ENCODE assay signal across 20 mouse cellular contexts in genomic region chrX:134582270-134582669, GRCm38 (mm10). TPM values are rescaled to one million over a fixed set of nuclear protein-coding genes. Genes with fewer than 3 reads are reported as not detected.
DNase-seq lines count a peak whose midpoint lies in the region; ATAC-seq lines count a peak whose summit lies in the region.
"Had no signal": no experiment of that assay in that cellular context is flagged by ENCODE, and none has a peak within 500 bp of the region (broad histone marks: within the 10 kb centered on the region; RNA-seq: fewer than 3 reads in every experiment).

No protein-coding gene starts in this region.

- peak; percentile 67 for DNase-seq in MEL-GATA-1-ER (ENCODE audit: extremely low read depth, low read depth)
- DNase-seq in liver, embryonic 11.5 days (ENCODE audit: low spot score), result no peak
- DNase-seq in testis, postnatal 10 days (ENCODE audit: low spot score), result no peak
- DNase-seq in left cerebral cortex, adult 8-10 months (ENCODE audit: low spot score in 2 of 2), result no peak
- DNase-seq in gastrocnemius, adult 8-10 months (ENCODE audit: low spot score in 2 of 2), result no peak
- DNase-seq: cerebellum, adult 11-12 months; cerebellum, postnatal 25 days; gastrocnemius, postnatal 14 days; heart, postnatal 14 days; lung, postnatal 4 days; right cerebral cortex, adult 18-20 months had no signal

- H3K27me3 ChIP-seq in megakaryocyte, embryonic 14.5 days (replicated peaks), result no peaks in the 10 kb centered on the region
- H3K27me3 ChIP-seq in liver, embryonic 11.5 days (replicated peaks; ENCODE audit: control insufficient read depth, insufficient read depth, low read length), result no peaks in the 10 kb centered on the region
- H3K27me3 ChIP-seq: intestine, embryonic 15.5 days had no signal

- H3K4me2 ChIP-seq in liver, embryonic 11.5 days, result peak overlapping the region; percentile 55
- H3K4me2 ChIP-seq: hindbrain, embryonic 14.5 days; intestine, embryonic 15.5 days; kidney, embryonic 15.5 days had no signal

- H3K36me3 ChIP-seq in megakaryocyte, embryonic 14.5 days (replicated peaks; ENCODE audit: low read length), result peaks cover 40% of the 10 kb centered on the region
- no peaks in the 10 kb centered on the region for H3K36me3 ChIP-seq in liver, embryonic 11.5 days (ENCODE audit: control insufficient read depth, insufficient read depth, low read length)
- H3K36me3 ChIP-seq: intestine, embryonic 15.5 days had no signal

- ATAC-seq in megakaryocyte, adult 5-6 weeks (ENCODE audit: poor library complexity, severe bottlenecking), result no peak
- peak; percentile 51; the same call in 1 of the 2 replicates for ATAC-seq in liver, embryonic 11.5 days (replicated peaks; ENCODE audit: low FRiP score)
- peak; percentile 9; the same call in 1 of the 2 replicates for ATAC-seq in megakaryocyte progenitor cell, adult 5-6 weeks (replicated peaks; ENCODE audit: poor library complexity)
- ATAC-seq: forebrain, embryonic 16.5 days; intestine, embryonic 15.5 days had no signal

- WGBS in liver, embryonic 11.5 days, result 57% methylated on average over 11 of the region's 11 CpGs

- peak overlapping the region; percentile 68 for H3K9ac ChIP-seq in liver, embryonic 11.5 days (ENCODE audit: low read depth, low read length)
- H3K9ac ChIP-seq: hindbrain, embryonic 14.5 days; intestine, embryonic 15.5 days; kidney, embryonic 15.5 days had no signal

- H3K9me3 ChIP-seq in megakaryocyte, embryonic 14.5 days, result peaks cover 3% of the 10 kb centered on the region; the same call in 1 of the 2 replicates
- H3K9me3 ChIP-seq in liver, embryonic 11.5 days (ENCODE audit: control insufficient read depth, low read length), result no peaks in the 10 kb centered on the region
- H3K9me3 ChIP-seq: embryonic facial prominence, embryonic 10.5 days; intestine, embryonic 15.5 days; kidney, embryonic 15.5 days had no signal

- peaks cover 38% of the 10 kb centered on the region for H3K4me1 ChIP-seq in megakaryocyte, embryonic 14.5 days
- no peaks in the 10 kb centered on the region for H3K4me1 ChIP-seq in liver, embryonic 11.5 days (replicated peaks; ENCODE audit: control insufficient read depth, insufficient read depth, low read length)
- H3K4me1 ChIP-seq: intestine, embryonic 15.5 days; kidney, embryonic 15.5 days had no signal

- peak overlapping the region; percentile 71; the same call in 1 of the 2 replicates for H3K27ac ChIP-seq in liver, embryonic 11.5 days (ENCODE audit: low read depth, low read length)
- H3K27ac ChIP-seq: embryonic facial prominence, embryonic 10.5 days; hindbrain, embryonic 14.5 days; intestine, embryonic 15.5 days; kidney, embryonic 15.5 days had no signal

- peak overlapping the region; percentile 96 for H3K4me3 ChIP-seq in megakaryocyte, embryonic 14.5 days (replicated peaks)
- H3K4me3 ChIP-seq in liver, embryonic 11.5 days (ENCODE audit: low read depth, low read length), result peak overlapping the region; percentile 44
- H3K4me3 ChIP-seq: embryonic facial prominence, embryonic 10.5 days; intestine, embryonic 15.5 days; kidney, embryonic 15.5 days had no signal

RNA-seq across cellular contexts. Expression of gene Btk, which starts 1.1 kb away (rescaled TPM):
- polyA plus RNA-seq in megakaryocyte, embryonic 14.5 days (2012; ENCODE audit: insufficient read depth, low replicate concordance), result 24.4 TPM in 1 of 2 replicates, not detected in the other
- 54.9 and 56.9 TPM in 2 replicates for total RNA-seq in megakaryocyte, adult 5-6 weeks (2015)
- total RNA-seq in megakaryocyte, adult 5-6 weeks (2017), result 57.7 and 63.3 TPM in 2 replicates
- 40.2 and 43.5 TPM in 2 replicates for polyA plus RNA-seq in liver, embryonic 11.5 days (2014; fragmentation: Nextera tagmentation; extraction: Ambion mirVana)
- total RNA-seq in megakaryocyte progenitor cell, adult 5-6 weeks (2015), result 61.0 and 66.6 TPM in 2 replicates
- 48.4 and 78.0 TPM in 2 replicates for total RNA-seq in megakaryocyte progenitor cell, adult 5-6 weeks (2017)
- total RNA-seq in left cerebral cortex, adult 8-10 months (2022), result 1 to 10 TPM in 3 of 4 experiments, under 1 TPM in 1; 0.97 to 2.0 (median 1.6) TPM
- total RNA-seq in gastrocnemius, adult 8-10 months (2022), result under 1 TPM in 2 of 4 experiments, not detected in 2; 0.22 to 0.27 TPM
- polyA plus RNA-seq: C2C12 had no signal

RNA-seq across cellular contexts. Expression of gene Rpl36a, which starts 3.2 kb away (rescaled TPM):
- 18.7 and 134 TPM in 2 replicates for polyA plus RNA-seq in megakaryocyte, embryonic 14.5 days (2012; ENCODE audit: insufficient read depth, low replicate concordance)
- total RNA-seq in megakaryocyte, adult 5-6 weeks (2015), result 854 and 930 TPM in 2 replicates
- 3,467 and 4,087 TPM in 2 replicates for total RNA-seq in megakaryocyte, adult 5-6 weeks (2017)
- 539 and 608 TPM in 2 replicates for polyA plus RNA-seq in liver, embryonic 11.5 days (2014; fragmentation: Nextera tagmentation; extraction: Ambion mirVana)
- 1,859 and 2,008 TPM in 2 replicates for total RNA-seq in megakaryocyte progenitor cell, adult 5-6 weeks (2015)
- 6,795 and 7,096 TPM in 2 replicates for total RNA-seq in megakaryocyte progenitor cell, adult 5-6 weeks (2017)
- total RNA-seq in left cerebral cortex, adult 8-10 months (2022), result 100 to 1,000 TPM; 108 to 148 (median 130) TPM
- 100 to 1,000 TPM in 3 of 4 experiments, 10 to 100 TPM in 1; 80.7 to 125 (median 107) TPM for total RNA-seq in gastrocnemius, adult 8-10 months (2022)

RNA-seq across cellular contexts. Expression of gene Gla, which starts 18.7 kb away (rescaled TPM):
- polyA plus RNA-seq in megakaryocyte, embryonic 14.5 days (2012; ENCODE audit: insufficient read depth, low replicate concordance), result 1.5 TPM in 1 of 2 replicates, not detected in the other
- total RNA-seq in megakaryocyte, adult 5-6 weeks (2015), result 11.5 and 11.6 TPM in 2 replicates
- 16.2 and 17.4 TPM in 2 replicates for total RNA-seq in megakaryocyte, adult 5-6 weeks (2017)
- 8.4 and 8.9 TPM in 2 replicates for polyA plus RNA-seq in liver, embryonic 11.5 days (2014; fragmentation: Nextera tagmentation; extraction: Ambion mirVana)
- 16.3 and 21.0 TPM in 2 replicates for total RNA-seq in megakaryocyte progenitor cell, adult 5-6 weeks (2015)
- 19.6 and 23.2 TPM in 2 replicates for total RNA-seq in megakaryocyte progenitor cell, adult 5-6 weeks (2017)
- total RNA-seq in left cerebral cortex, adult 8-10 months (2022), result 10 to 100 TPM; 10.1 to 12.1 (median 11.9) TPM
- 1 to 10 TPM; 2.0 to 2.6 (median 2.3) TPM for total RNA-seq in gastrocnemius, adult 8-10 months (2022)

RNA-seq across cellular contexts. Expression of gene Hnrnph2, which starts 18.7 kb away (rescaled TPM):
- 1.9 and 11.7 TPM in 2 replicates for polyA plus RNA-seq in megakaryocyte, embryonic 14.5 days (2012; ENCODE audit: insufficient read depth, low replicate concordance)
- total RNA-seq in megakaryocyte, adult 5-6 weeks (2015), result 63.0 and 67.6 TPM in 2 replicates
- total RNA-seq in megakaryocyte, adult 5-6 weeks (2017), result 122 and 132 TPM in 2 replicates
- polyA plus RNA-seq in liver, embryonic 11.5 days (2014; fragmentation: Nextera tagmentation; extraction: Ambion mirVana), result 134 and 153 TPM in 2 replicates
- total RNA-seq in megakaryocyte progenitor cell, adult 5-6 weeks (2015), result 79.0 and 80.6 TPM in 2 replicates
- 141 and 154 TPM in 2 replicates for total RNA-seq in megakaryocyte progenitor cell, adult 5-6 weeks (2017)
- total RNA-seq in left cerebral cortex, adult 8-10 months (2022), result 100 to 1,000 TPM; 157 to 169 (median 162) TPM
- total RNA-seq in gastrocnemius, adult 8-10 months (2022), result 10 to 100 TPM; 46.0 to 54.3 (median 50.3) TPM

RNA-seq across cellular contexts. Expression of gene Timm8a1, which starts 40.6 kb away (rescaled TPM):
- polyA plus RNA-seq in megakaryocyte, embryonic 14.5 days (2012; ENCODE audit: insufficient read depth, low replicate concordance), result 4.0 TPM in 1 of 2 replicates, not detected in the other
- 37.9 and 39.1 TPM in 2 replicates for total RNA-seq in megakaryocyte, adult 5-6 weeks (2015)
- total RNA-seq in megakaryocyte, adult 5-6 weeks (2017), result 43.6 and 45.0 TPM in 2 replicates
- 194 and 200 TPM in 2 replicates for polyA plus RNA-seq in liver, embryonic 11.5 days (2014; fragmentation: Nextera tagmentation; extraction: Ambion mirVana)
- 126 and 133 TPM in 2 replicates for total RNA-seq in megakaryocyte progenitor cell, adult 5-6 weeks (2015)
- 147 and 157 TPM in 2 replicates for total RNA-seq in megakaryocyte progenitor cell, adult 5-6 weeks (2017)
- 10 to 100 TPM; 12.2 to 16.4 (median 15.2) TPM for total RNA-seq in left cerebral cortex, adult 8-10 months (2022)
- total RNA-seq in gastrocnemius, adult 8-10 months (2022), result 10 to 100 TPM in 1 of 4 experiments, 1 to 10 TPM in 3; 7.9 to 12.2 (median 9.1) TPM

Comparison
In these comparisons a context has a peak if more than half of its experiments do, and no peak if none do; other contexts are left out.
1. RNA of gene Btk, which starts 1.1 kb away (total RNA-seq): 54.9 to 63.3 TPM in megakaryocyte, adult 5-6 weeks and 48.4 to 78.0 TPM in megakaryocyte progenitor cell, adult 5-6 weeks; 0.97 to 2.0 TPM in left cerebral cortex, adult 8-10 months and 0.22 to 0.27 TPM in gastrocnemius, adult 8-10 months; every median in the first group is over 10 times any median in the second.
2. RNA of gene Rpl36a, which starts 3.2 kb away (total RNA-seq): 1,859 to 7,096 TPM in megakaryocyte progenitor cell, adult 5-6 weeks and 854 to 4,087 TPM in megakaryocyte, adult 5-6 weeks; 108 to 148 TPM in left cerebral cortex, adult 8-10 months and 80.7 to 125 TPM in gastrocnemius, adult 8-10 months; every median in the first group is over 4 times any median in the second.